Mouse (Mus musculus) bone marrow macrophage, adult 2 months (primary cell): Measurements from ENCODE around the gene Ifnar2. TPM values are rescaled to one million over a fixed set of nuclear protein-coding genes. Genes with fewer than 3 reads are reported as not detected.

ENCODE experiments used
- H3K27ac ChIP-seq: 2 replicates; pipeline ENCODE4 v1.5.1; 2012; ENCODE audit warnings: low read depth, low read length; ENCODE audit not compliant: insufficient read depth
- H3K4me1 ChIP-seq: 2 replicates; pipeline ENCODE4 v1.6.1; 2012; ENCODE audit warnings: low read length; ENCODE audit not compliant: control insufficient read depth, insufficient read depth
- H3K4me3 ChIP-seq: 2 replicates; pipeline ENCODE4 v1.5.1; 2012; ENCODE audit warnings: mild to moderate bottlenecking, low read length, moderate library complexity; ENCODE audit not compliant: insufficient read depth
- CTCF ChIP-seq: IDR thresholded peaks from 2 replicates; pipeline ENCODE4 v1.5.1; 2012; ENCODE audit warnings: low read depth, mild to moderate bottlenecking, low read length, moderate library complexity
- POLR2A ChIP-seq: IDR thresholded peaks from 2 replicates; pipeline ENCODE4 v1.6.1; 2012; ENCODE audit warnings: mild to moderate bottlenecking, low read depth, low read length, borderline replicate concordance
- polyA plus RNA-seq: library from polyadenylated mRNA; stranded (reverse); fragments of >200 nt; gene quantifications from 2 replicates; pipeline ENCODE4 v1.2.4, GENCODE M21; 2012; ENCODE audit not compliant: missing spikeins, insufficient read depth, insufficient read length

Gene Ifnar2
- polyA plus RNA-seq, 1 experiment = 237 TPM

DNA sequence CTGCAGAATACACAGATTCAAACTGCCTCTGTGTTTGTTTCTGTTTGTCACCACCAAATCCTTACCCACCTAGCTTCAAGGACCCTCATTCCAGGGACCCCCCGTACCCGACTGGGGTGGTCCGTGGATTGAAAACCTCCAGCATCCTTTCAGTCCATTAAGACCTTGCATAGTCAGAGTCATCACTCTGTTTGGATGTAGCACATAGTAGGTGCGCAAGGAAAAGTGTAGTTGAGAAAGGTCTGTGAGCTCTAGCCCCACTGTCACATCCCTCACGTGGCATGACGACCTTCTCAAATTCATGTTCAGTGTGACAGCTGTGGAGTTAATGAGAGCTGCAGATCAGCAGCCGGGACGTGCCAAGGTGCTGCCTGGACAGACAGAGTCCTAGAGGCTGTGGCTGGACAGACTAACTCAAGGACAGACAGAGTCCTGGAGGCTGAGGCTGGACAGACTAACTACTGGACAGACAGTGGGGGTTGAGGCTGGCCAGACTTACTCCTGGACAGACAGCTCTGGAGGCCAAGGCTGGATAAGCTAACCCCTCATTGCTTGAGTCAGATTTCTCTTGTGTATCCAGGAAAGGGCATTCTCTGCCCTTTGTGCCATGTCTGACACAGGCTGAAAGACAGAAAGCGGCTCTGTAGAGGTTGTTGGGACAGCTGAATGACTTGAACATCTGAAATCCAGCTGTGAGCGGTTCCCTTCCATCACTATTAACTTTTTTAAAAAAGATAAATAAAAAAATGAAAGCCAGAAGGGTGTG lies 15.6 kb upstream of the Ifnar2 start:
- no peak for TF ChIP-seq POLR2A
- no peak for TF ChIP-seq CTCF
- no peak overlapping the region for H3K4me3 ChIP-seq
- peaks cover 58% of the 10 kb centered on the region for H3K4me1 ChIP-seq
- H3K27ac ChIP-seq = peak overlapping the region; percentile 8

DNA sequence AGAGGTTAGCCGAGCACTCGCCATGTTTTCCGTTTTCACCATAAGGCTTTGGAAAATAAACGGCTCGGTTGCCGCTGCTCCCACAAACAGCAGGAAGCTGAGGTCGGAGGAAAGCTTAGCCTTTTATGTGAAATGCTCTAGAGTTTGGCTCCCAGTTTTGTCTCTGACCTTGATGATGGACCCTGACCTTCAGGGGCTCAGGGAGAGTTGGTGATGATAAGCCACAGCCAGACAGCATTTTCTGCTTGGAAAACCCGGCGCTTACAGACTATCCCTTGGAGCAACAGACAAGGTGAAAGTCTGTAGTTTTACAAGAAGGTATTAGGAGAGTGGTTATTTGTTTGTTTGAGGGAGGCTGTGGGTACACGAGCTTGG lies 15.1 kb upstream of the Ifnar2 start:
- Histone ChIP-seq H3K4me3 (no peak overlapping the region), H3K27ac (0 out of 2 replicates have a peak overlapping the region, but pooled peaks have one; percentile 9), H3K4me1 (peaks cover 60% of the 10 kb centered on the region)
- TF ChIP-seq CTCF (no peak), POLR2A (no peak)

DNA sequence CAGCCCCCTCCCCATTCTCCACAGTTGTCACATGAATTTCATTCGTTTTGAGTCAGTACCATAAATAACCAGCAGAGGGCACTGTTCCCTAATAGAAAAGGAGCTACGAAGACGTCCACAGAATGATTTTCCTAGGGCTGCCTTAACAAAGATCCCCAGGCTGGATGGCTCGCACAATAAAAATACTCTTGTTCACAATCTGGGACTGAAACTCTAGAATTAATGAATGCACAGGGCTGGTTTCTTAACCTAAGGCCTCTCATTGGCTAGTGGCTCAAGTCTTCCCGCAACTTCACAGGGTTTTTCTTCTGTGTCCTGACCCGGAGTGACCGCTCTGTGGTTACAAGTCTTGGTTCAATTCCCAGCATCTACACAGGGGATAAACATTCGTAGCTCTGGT lies 14.0 kb upstream of the Ifnar2 start:
- H3K4me3 ChIP-seq = no peak overlapping the region
- peaks cover 60% of the 10 kb centered on the region for H3K4me1 ChIP-seq
- peak overlapping the region; percentile 64 for H3K27ac ChIP-seq
- TF ChIP-seq POLR2A = no peak
- TF ChIP-seq CTCF = no peak

DNA sequence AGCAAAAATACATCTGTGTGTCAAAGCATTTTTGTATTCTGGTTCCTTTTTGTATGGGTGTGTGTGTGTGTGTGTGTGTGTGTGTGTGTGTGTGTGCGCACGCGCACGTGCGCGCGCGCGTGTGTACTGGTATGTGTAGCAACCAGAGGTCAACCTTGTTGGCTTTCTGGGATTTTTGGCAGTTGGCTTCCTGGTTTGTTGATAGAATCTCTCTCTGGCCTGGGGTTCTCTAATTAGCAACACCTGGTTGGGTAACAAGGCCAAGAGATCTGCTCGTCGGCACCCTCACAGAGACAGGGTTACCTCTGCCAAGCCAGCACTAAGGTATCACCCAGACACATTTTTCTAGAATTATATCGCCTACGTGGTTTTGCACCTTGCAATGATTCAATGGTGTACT lies 13.1 kb upstream of the Ifnar2 start:
- 0 out of 2 replicates have a peak overlapping the region, but pooled peaks have one; percentile 64 for H3K27ac ChIP-seq
- TF ChIP-seq CTCF = no peak
- TF ChIP-seq POLR2A = no peak
- H3K4me1 ChIP-seq = peaks cover 58% of the 10 kb centered on the region
- H3K4me3 ChIP-seq = no peak overlapping the region

DNA sequence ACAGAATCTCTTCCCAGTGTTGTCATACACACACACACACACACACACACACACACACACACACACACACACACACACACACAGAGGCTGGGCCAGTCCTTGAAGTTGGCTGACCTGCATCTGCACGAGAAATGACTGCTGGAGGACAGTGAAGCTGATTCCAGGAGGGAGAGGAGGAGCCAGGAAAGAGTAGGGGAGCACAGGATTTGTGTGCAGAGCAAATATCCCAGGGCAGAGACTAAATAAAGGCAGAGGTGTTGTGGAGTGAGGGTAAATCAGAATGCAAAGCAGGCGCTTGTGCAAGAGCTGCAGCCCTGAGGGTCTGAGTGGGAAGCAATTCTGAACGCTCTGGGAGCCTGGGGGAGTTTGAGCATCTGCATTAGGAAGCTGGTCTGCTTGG lies 12.4 kb upstream of the Ifnar2 start:
- TF ChIP-seq CTCF (no peak), POLR2A (no peak)
- no peak overlapping the region for H3K27ac ChIP-seq
- no peak overlapping the region for H3K4me3 ChIP-seq
- peaks cover 58% of the 10 kb centered on the region for H3K4me1 ChIP-seq

DNA sequence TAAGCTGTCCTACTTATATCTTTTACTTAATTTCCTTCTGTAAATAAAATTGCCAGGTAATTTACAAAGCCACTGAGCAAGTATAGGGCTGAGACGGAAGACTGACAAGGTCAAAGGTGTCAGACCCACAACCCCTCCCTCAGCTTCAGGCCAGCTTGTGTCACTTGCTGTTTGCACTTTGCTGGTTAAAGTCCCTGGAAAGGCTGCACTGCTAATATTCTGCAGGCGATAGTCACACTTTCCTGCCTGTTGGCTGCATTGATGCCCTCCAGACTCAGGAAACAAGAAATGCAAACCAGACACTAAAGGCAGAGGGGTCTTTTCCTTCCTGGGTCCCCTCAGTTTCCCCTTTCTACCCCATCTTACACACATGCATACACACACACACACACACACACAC lies 10.6 kb upstream of the Ifnar2 start:
- no peak for TF ChIP-seq CTCF
- no peak for TF ChIP-seq POLR2A
- Histone ChIP-seq H3K4me1 (peaks cover 64% of the 10 kb centered on the region), H3K27ac (no peak overlapping the region), H3K4me3 (no peak overlapping the region)

DNA sequence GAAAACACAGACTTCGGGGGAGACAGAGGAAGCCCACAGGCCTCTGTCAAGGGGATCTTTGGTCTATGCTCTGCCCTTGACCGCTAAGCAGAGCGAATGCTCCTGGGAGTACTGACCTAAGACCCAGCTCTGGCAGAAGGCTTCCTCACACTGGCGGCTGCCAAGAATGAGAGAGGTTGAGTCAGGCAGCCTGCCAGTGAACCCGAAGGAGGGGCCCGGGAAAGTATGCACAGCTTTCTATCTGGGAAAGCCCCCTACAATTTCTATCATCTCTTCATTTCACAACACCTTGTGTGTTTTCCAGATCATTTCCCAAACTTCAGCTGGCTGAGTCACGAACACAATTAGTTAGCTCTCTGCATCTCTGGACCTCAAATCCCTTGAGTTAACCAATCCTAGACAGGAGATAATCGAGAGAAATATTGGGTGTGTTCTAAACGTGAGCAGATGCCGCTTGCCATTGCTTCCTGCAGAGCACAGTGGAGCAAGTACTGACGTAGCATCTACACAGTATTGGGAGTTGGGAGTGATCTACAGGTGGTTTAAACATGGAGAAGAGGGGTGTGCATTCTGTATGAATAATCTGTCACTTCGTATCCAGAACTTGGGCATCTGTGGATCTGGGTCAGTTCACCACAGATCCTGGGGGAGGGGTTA lies 9.8 kb upstream of the Ifnar2 start:
- peaks cover 64% of the 10 kb centered on the region for H3K4me1 ChIP-seq
- TF ChIP-seq CTCF (no peak), POLR2A (no peak)
- H3K4me3 ChIP-seq = no peak overlapping the region
- peak overlapping the region; percentile 24 for H3K27ac ChIP-seq

DNA sequence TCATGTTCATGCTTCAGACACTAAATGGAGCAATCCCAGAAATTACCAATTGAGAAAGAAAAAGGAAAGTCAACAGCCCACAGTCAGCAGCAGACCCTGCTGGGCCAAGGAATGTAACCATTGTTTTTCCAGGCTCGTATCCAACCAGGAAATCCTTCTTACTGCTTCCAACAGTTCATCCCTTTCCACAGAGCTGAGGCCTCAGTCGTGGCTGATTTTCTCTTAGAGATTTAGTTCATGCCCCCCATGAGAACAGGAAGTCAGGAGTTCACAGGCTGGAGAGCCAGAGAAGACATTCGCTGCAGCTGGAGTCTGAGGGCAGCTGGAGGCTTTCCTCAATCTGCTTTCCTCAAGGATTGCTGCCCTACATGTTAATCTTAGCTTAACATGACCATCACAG lies 9.1 kb upstream of the Ifnar2 start:
- TF ChIP-seq CTCF = no peak
- TF ChIP-seq POLR2A = no peak
- no peak overlapping the region for H3K4me3 ChIP-seq
- peak overlapping the region; percentile 24; the same call in 1 of the 2 replicates for H3K27ac ChIP-seq
- peaks cover 64% of the 10 kb centered on the region for H3K4me1 ChIP-seq

DNA sequence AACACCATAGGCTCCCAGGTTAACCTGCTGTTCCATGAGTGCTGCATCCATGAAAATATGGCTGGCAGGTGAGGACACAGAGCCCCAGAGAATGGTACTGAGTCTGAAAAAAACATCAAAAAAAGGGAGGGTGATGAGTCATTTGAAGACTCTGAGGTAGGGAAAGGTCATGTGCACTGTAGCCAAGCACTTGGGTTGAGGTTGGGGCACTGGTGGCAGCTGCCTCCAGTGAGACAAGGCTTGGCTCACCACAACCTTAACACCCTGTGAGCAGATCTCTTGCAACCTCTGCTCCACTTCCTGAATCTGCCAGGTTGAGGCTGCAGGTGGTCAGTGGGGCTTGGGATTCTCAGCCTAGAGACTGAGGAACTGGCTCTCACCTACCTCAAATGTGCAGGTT lies 6.0 kb upstream of the Ifnar2 start:
- peak overlapping the region; percentile 30; the same call in 1 of the 2 replicates for H3K4me3 ChIP-seq
- H3K4me1 ChIP-seq = peaks cover 51% of the 10 kb centered on the region
- H3K27ac ChIP-seq = peak overlapping the region; percentile 92
- TF ChIP-seq POLR2A = no peak
- TF ChIP-seq CTCF = no peak

DNA sequence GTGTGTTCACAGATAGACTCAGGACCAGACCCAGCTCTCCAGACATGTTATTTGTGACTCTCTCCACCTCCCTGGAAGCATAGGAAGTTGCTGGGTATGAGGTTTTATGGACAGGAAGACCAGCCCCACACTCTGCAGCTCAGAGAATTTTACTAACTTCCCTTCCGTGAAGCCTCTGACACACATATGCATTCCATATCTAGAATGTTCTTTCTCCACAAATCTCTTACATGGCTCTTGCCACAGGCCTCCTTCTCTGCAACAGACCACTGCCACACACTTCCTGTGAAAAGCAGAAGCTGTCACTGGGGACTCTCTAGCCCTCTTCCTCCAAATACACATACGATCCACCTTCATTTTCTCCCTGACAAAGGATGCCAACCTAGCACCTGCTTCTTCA lies 5.5 kb upstream of the Ifnar2 start:
- no peak for TF ChIP-seq POLR2A
- no peak for TF ChIP-seq CTCF
- peaks cover 50% of the 10 kb centered on the region for H3K4me1 ChIP-seq
- peak overlapping the region; percentile 30; the same call in 1 of the 2 replicates for H3K4me3 ChIP-seq
- peak overlapping the region; percentile 92 for H3K27ac ChIP-seq
